Mouse (Mus musculus): Measurements from ENCODE around the gene 1700007K13Rik. TPM values are rescaled to one million over a fixed set of nuclear protein-coding genes. Genes with fewer than 3 reads are reported as not detected.
"Not testable (repeated sequence)": the region's sequence is repeated elsewhere in the genome, so short reads cannot be mapped to it uniquely, and the experiment has no call there.

The 1700007K13Rik gene
- 1.3 and 1.5 TPM in 2 replicates for polyA plus RNA-seq (2016; fragmentation: Nextera tagmentation; extraction: Ambion mirVana)

DNA sequence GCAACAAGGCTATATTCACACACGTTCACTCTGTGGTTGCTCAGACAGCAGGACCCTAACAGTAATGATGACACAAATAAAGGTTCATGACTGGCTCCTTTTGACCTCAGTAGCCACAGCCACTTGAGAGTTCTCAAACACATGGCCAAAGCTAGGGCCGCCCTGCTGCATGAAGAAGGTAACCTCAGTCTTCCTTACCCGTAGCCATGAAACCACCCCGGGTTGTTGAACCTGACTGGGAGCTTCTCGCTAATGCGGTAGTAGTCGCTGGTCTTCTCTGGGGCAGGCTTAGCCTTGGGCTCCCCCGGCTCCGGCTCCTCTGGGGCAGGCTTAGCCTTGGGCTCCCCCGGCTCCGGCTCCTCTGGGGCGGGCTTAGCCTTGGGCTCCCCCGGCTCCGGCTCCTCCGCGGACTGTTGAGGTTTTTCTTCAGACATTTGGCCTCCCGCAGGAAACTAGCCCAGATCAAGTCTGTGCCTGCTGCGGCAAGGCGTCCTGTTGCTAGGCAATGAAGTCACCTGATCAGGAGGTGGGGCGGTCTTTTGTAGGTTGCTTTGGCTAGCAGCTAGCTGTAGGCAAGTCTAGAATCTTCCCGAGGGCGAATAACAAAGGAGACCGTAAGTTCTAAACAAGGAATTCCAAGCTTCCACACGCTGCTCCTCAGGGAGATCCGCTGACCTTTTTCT is at the start of gene 1700007K13Rik:
Gene 1700007K13Rik, minus strand, starts transcription at position 497 of the 683 bp plus-strand sequence.
- Histone ChIP-seq H3K4me3 (peak within 1 kb of the TSS; percentile 57), H3K27me3 (replicated peaks; ENCODE audit: low read depth, poor library complexity, severe bottlenecking) (peaks cover 21% of the 10 kb centered on the region), H3K27ac (replicated peaks) (peak within 1 kb of the TSS; percentile 68), H3K36me3 (replicated peaks) (peaks cover 23% of the 10 kb centered on the region), H3K4me1 (peaks cover 27% of the 10 kb centered on the region), H3K9me3 (no peaks in the 10 kb centered on the region)
- 5% methylated on average over 25 of the region's 25 CpGs for WGBS
- peak; percentile 84 for DNase-seq (ENCODE audit: low spot score)

DNA sequence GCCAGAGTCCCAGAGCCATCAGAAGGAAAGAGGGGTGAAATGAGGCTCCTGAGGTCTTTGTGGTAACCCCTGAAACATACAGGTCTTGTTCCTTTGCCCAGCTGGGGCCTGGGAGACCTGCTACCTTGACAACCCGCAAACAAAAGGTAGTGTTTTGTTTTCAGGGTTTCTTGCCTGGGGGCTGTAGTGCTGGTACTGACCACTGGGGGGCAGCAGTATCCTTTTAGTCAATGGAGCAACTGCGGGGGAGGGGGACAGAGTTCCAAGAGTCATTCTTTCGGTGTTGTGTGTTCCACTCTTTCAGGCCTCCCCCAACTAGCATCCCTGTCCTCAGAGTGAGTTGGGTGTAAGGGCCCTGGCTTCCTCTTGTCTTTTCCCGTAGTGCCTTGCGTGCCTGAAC is 48.4 kb upstream of the 1700007K13Rik start:
- peaks cover 52% of the 10 kb centered on the region for H3K4me1 ChIP-seq

DNA sequence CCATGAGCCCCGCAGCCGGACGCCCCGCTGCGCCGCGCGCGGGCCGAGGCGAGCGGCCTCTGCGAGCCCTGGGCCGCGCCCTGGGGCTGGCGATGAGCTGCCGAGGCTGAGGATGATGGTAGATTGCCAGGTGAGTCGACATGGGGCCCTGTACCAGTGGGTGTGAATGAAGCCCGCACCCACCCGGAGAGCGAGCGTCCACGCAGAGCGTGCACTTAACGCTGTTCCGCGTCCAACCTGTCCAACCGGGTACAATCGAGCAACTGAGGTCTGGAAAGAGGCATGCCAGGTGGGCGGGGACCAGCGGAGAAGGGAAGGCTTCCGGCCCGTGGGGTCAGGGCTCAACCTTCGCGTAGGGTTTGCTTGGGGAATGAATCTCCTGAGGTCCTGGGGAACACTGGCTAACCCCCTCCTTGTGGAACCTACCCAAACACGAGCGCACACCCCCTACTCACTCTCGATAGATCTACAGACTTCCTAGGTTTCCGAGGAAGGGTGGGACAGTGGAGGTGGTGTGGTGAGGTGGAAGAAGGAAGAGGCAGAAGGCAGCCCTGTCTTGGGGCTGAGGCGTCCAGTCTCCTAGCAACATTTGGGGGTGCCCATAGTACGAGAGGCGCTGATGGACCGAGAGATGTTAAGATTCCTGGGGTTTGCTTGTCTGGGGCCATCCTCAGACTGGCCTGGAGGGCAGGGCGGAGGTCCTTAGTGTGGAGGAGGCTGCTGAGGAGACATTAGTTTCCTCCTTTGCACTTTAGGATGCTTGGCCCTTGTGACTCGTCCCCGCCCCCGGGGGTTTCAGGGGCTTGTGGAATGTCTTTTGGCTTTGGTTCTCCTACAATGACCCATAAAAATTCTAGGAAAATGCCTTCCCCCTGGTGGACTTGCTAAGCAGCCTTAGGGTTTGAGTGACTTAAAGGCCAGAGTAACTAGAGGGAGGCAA is 47.6 kb upstream of the 1700007K13Rik start:
- Histone ChIP-seq H3K36me3 (replicated peaks) (peaks cover 8% of the 10 kb centered on the region), H3K27me3 (replicated peaks; ENCODE audit: low read depth, poor library complexity, severe bottlenecking) (peaks cover 16% of the 10 kb centered on the region; the same call in 1 of the 2 replicates), H3K4me3 (peak overlapping the region; percentile 82), H3K9me3 (no peaks in the 10 kb centered on the region), H3K4me1 (peaks cover 47% of the 10 kb centered on the region), H3K27ac (replicated peaks) (peak overlapping the region; percentile 90)
- DNase-seq (ENCODE audit: low spot score), result peak; percentile 71
- WGBS, result 7% methylated on average over 47 of the region's 47 CpGs

More for the DNA sequence above, 48.4 kb upstream of the 1700007K13Rik start:
- peak overlapping the region; percentile 82 for H3K4me3 ChIP-seq
- peaks cover 16% of the 10 kb centered on the region; the same call in 1 of the 2 replicates for H3K27me3 ChIP-seq (replicated peaks; ENCODE audit: low read depth, poor library complexity, severe bottlenecking)
- 16% methylated on average over 5 of the region's 5 CpGs for WGBS
- no peaks in the 10 kb centered on the region for H3K9me3 ChIP-seq
- peaks cover 8% of the 10 kb centered on the region for H3K36me3 ChIP-seq (replicated peaks)
- DNase-seq (ENCODE audit: low spot score), result peak; percentile 90
- H3K27ac ChIP-seq (replicated peaks), result peak overlapping the region; percentile 90

DNA sequence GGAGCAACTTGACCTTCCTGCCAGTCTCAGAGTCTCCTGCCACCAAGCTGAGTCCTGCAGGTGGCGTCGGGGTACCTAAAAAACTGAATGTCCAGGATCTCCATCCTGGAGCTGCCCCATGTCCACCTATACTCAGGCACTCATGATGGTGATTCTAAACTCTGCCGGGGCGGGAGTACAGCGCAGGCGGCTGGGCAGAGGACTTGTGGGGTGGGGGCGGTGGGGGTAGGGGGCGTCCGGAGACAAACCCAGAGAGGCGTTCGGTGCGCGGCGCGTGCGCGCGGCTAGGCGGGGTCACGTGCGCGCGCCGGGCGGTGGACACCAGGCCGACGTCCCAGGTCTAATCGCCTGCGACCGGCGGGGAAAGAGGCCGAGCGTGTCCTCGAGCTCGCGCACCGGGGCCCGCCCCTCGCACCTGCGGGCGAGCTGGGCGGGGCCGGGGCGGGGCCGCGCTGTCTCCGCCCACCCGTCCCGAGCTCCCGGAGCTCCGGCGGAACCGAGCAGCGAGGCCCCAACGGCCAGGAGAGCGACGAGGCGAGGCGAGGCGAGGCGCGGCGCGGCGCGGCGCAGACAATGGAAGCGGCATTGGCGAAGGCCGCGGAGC is 46.8 kb upstream of the 1700007K13Rik start, which contains the start of gene Ralgds:
Gene Ralgds, plus strand, starts transcription at position 328 of the 604 bp plus-strand sequence.
- Histone ChIP-seq H3K27ac (replicated peaks) (peak within 1 kb of the TSS; percentile 90), H3K9me3 (no peaks in the 10 kb centered on the region), H3K4me1 (peaks cover 39% of the 10 kb centered on the region), H3K27me3 (replicated peaks; ENCODE audit: low read depth, poor library complexity, severe bottlenecking) (peaks cover 16% of the 10 kb centered on the region; the same call in 1 of the 2 replicates), H3K36me3 (replicated peaks) (peaks cover 8% of the 10 kb centered on the region), H3K4me3 (peak within 1 kb of the TSS; percentile 82)
- DNase-seq (ENCODE audit: low spot score), result peak; percentile 86
- WGBS, result under 1% methylated on average over 69 of the region's 71 CpGs

DNA sequence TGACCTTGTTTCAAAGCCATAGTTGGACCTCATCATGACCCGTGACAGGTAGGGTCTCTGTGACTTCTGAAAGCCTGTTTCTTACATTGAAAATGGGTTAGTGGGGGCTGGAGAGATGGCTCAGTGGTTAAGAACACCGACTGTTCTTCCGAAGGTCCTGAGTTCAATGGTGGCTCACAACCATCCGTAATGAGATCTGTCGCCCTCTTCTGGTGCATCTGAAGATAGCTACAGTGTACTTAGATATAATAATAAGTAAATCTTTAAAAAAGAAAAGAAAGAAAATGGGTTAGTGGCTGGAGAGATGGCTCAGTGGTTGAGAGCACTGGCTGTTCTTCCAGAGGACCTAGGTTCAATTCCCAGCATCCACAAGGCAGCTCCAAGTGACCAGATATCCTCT is 45.5 kb upstream of the 1700007K13Rik start:
- not testable (repeated sequence) for H3K4me3 ChIP-seq; DNase-seq (ENCODE audit: low spot score); H3K27ac ChIP-seq (replicated peaks); H3K9me3 ChIP-seq; H3K36me3 ChIP-seq (replicated peaks)
- Histone ChIP-seq H3K4me1 (peaks cover 32% of the 10 kb centered on the region), H3K27me3 (replicated peaks; ENCODE audit: low read depth, poor library complexity, severe bottlenecking) (peaks cover 16% of the 10 kb centered on the region; the same call in 1 of the 2 replicates)
- WGBS, result 55% methylated on average over 5 of the region's 5 CpGs

DNA sequence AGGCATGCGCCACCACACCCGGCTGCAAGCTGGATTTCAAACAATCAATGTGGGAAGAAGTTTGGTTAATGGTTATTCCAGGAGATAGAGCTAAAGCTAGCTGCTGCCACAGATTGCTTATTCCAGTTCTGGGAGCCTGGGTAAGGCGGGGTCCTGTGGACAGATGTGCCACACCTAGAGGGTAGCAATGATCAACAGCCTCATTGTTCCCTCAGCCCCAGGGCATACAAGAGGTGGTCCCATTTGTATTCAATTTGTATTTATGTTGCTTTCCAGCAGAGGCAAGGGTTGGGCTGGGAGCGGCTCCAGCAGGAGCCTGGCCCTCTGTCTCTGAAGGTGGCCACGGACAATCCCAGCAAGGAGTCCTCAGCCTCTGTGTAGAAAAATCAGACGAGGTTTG is 40.2 kb upstream of the 1700007K13Rik start:
- H3K36me3 ChIP-seq (replicated peaks), result no peaks in the 10 kb centered on the region
- no peak overlapping the region for H3K27ac ChIP-seq (replicated peaks)
- no peaks in the 10 kb centered on the region for H3K4me1 ChIP-seq
- no peak overlapping the region for H3K4me3 ChIP-seq
- WGBS, result 78% methylated on average over 6 of the region's 6 CpGs
- H3K9me3 ChIP-seq, result no peaks in the 10 kb centered on the region
- 0 out of 2 replicates have a peak, but pooled peaks cover 6% of the 10 kb centered on the region for H3K27me3 ChIP-seq (replicated peaks; ENCODE audit: low read depth, poor library complexity, severe bottlenecking)
- DNase-seq (ENCODE audit: low spot score), result no peak

DNA sequence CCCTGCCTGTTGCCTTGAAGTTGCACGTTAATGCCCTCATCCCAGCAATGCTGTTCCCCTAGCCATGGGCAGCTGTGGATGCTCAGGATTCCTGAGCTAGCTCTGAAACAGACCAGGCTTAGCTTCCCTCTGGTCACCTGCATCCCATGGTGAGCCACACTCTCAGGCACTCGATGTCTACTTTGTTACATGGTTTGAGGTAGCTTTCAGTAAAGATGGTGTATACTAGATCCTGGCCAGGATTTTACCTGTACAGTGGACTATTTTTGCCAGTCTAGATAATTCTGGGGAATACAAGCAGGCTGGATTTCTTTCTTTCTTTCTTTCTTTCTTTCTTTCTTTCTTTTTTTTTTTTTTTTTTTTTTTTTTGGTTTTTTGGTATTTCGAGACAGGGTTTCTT is 39.7 kb upstream of the 1700007K13Rik start, which contains the start of gene Gm10134:
Gene Gm10134, plus strand, starts transcription at position 301 of the 400 bp plus-strand sequence.
- WGBS, result 77% methylated on average over 3 of the region's 3 CpGs
- no peaks in the 10 kb centered on the region for H3K4me1 ChIP-seq

DNA sequence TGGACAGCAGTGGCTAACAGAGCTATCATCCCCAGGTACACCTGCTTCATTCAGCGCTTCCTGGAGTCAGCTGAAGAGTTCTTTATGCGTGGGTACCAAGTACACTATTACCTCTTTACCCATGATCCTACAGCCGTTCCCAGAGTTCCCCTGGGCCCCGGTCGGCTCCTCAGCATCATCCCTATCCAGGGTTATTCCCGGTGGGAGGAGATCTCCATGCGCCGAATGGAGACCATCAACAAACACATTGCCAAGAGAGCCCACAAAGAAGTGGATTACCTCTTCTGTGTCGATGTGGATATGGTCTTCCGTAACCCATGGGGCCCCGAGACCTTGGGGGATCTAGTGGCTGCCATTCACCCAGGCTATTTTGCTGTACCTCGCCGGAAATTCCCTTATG is 38.5 kb upstream of the 1700007K13Rik start:
- no peaks in the 10 kb centered on the region for H3K9me3 ChIP-seq
- WGBS, result 90% methylated on average over 13 of the region's 13 CpGs
- no peak overlapping the region for H3K4me3 ChIP-seq
- H3K27me3 ChIP-seq (replicated peaks; ENCODE audit: low read depth, poor library complexity, severe bottlenecking), result no peaks in the 10 kb centered on the region
- H3K4me1 ChIP-seq, result no peaks in the 10 kb centered on the region
- no peaks in the 10 kb centered on the region for H3K36me3 ChIP-seq (replicated peaks)
- no peak for DNase-seq (ENCODE audit: low spot score)
- no peak overlapping the region for H3K27ac ChIP-seq (replicated peaks)

More for the DNA sequence above, 39.7 kb upstream of the 1700007K13Rik start, which contains the start of gene Gm10134:
- Histone ChIP-seq H3K4me3 (no peak within 1 kb of the TSS), H3K36me3 (replicated peaks) (no peaks in the 10 kb centered on the region), H3K9me3 (no peaks in the 10 kb centered on the region), H3K27me3 (replicated peaks; ENCODE audit: low read depth, poor library complexity, severe bottlenecking) (0 out of 2 replicates have a peak, but pooled peaks cover 1% of the 10 kb centered on the region), H3K27ac (replicated peaks) (no peak within 1 kb of the TSS)
- DNase-seq (ENCODE audit: low spot score), result no peak

DNA sequence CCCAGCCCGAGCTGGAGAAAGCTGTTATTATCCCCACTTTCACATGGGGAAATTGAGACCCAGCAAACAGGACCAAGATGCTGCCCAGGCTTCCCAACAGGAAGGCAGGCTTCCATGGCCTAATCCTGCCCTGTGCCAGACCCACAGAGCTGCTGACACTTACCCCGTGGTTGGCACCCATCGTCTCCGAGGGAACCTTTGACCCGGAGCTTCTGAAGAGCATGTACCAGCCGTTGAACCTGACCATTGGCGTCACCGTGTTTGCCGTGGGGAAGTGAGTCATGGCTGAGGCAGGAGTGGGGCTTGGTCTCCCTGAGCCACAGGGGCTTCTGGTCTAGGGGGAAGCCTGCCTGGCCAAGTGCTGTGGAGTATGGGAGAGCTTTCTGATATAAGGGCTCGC is 36.9 kb upstream of the 1700007K13Rik start:
- Histone ChIP-seq H3K4me3 (no peak overlapping the region), H3K27ac (replicated peaks) (no peak overlapping the region), H3K9me3 (no peaks in the 10 kb centered on the region), H3K27me3 (replicated peaks; ENCODE audit: low read depth, poor library complexity, severe bottlenecking) (no peaks in the 10 kb centered on the region), H3K4me1 (no peaks in the 10 kb centered on the region), H3K36me3 (replicated peaks) (no peaks in the 10 kb centered on the region)
- WGBS, result 89% methylated on average over 10 of the region's 10 CpGs
- no peak for DNase-seq (ENCODE audit: low spot score)

DNA sequence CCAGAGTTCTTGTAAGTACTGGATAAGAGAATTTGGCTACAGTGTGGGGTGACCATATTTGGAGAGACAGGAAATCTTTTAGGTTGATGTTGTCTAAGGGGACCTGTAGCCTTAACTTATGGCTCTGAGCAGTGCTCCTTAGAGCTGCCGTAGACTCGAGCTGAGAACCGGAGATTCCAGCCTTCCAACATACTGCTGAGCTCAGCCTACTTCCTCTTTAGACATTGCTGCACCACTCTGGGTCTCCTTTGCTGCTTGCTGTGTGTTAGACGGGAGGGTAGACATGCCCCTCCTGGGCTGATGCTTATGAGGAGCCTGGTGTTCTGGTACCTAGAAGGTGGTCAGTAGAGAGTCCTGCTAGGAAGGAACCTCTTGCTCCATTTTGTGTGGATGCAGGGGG is 32.3 kb upstream of the 1700007K13Rik start:
- Histone ChIP-seq H3K36me3 (replicated peaks) (no peaks in the 10 kb centered on the region), H3K9me3 (0 out of 2 replicates have a peak, but pooled peaks cover 3% of the 10 kb centered on the region), H3K4me1 (peaks cover 10% of the 10 kb centered on the region), H3K27me3 (replicated peaks; ENCODE audit: low read depth, poor library complexity, severe bottlenecking) (no peaks in the 10 kb centered on the region), H3K27ac (replicated peaks) (no peak overlapping the region), H3K4me3 (no peak overlapping the region)
- 85% methylated on average over 4 of the region's 4 CpGs for WGBS
- DNase-seq (ENCODE audit: low spot score), result no peak

DNA sequence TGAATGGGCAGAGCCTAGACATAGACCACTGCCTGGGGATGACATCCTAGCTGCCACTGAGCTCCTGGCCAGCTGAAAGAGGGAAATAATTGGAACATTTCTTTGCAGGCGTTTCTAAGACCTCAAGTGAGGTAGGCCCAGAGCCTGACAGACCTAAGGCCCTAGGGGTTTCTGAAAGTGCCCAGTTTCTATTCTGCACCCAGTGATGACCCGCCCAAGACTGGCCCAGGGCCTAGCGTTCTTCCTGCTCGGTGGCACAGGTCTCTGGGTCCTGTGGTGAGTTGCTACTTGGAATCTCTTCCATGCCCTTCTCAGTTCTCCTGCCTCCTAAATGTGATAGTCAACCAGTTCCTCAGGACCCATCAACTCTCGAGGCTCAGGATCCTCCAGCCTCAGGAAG is 31.4 kb upstream of the 1700007K13Rik start:
- Histone ChIP-seq H3K4me3 (no peak overlapping the region), H3K27me3 (replicated peaks; ENCODE audit: low read depth, poor library complexity, severe bottlenecking) (no peaks in the 10 kb centered on the region), H3K36me3 (replicated peaks) (no peaks in the 10 kb centered on the region), H3K4me1 (peaks cover 10% of the 10 kb centered on the region), H3K27ac (replicated peaks) (no peak overlapping the region), H3K9me3 (0 out of 2 replicates have a peak, but pooled peaks cover 3% of the 10 kb centered on the region)
- 82% methylated on average over 5 of the region's 5 CpGs for WGBS
- no peak for DNase-seq (ENCODE audit: low spot score)

DNA sequence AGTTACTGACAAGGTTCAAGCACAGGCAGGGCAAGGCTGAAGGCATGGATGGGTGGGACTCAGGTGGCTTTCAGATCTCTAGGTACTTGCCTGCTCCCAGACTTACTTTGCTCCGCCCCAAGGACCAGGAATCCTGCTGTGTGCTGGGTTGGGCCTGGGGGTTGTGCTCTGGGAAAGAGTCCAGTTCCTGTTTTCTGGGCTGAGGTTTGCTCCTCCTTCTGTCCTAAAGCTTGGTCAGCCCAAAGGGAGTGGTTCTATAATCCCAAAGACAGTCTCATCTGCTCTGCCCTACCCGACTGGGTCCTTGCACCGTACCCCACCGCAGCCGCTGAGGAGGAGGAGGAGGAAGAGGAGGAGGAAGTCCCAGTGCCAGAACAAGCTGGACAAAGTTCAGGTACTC is 30.5 kb upstream of the 1700007K13Rik start, which contains the start of gene Gbgt1:
Gene Gbgt1, plus strand, starts transcription at position 221 of the 400 bp plus-strand sequence.
- 85% methylated on average over 5 of the region's 5 CpGs for WGBS
- no peak for DNase-seq (ENCODE audit: low spot score)
- Histone ChIP-seq H3K27ac (replicated peaks) (no peak within 1 kb of the TSS), H3K36me3 (replicated peaks) (no peaks in the 10 kb centered on the region), H3K4me1 (peaks cover 10% of the 10 kb centered on the region), H3K4me3 (no peak within 1 kb of the TSS), H3K27me3 (replicated peaks; ENCODE audit: low read depth, poor library complexity, severe bottlenecking) (no peaks in the 10 kb centered on the region), H3K9me3 (0 out of 2 replicates have a peak, but pooled peaks cover 3% of the 10 kb centered on the region)

Measured in embryonic facial prominence, embryonic 10.5 days (tissue).